Mouse (Mus musculus) lung, postnatal 36 days (tissue): ENCODE measurements at regions not wholly inside any gene's neighbourhood (a gene's known extent, or its start where the extent isn't known, plus 50 kb on each side); places are given as distances from the start of the nearest gene placed in this dataset.

ENCODE experiments used
- DNase-seq: peaks from one replicate; pipeline ENCODE4 v3.0.0; 2022; ENCODE audit warnings: mixed read lengths

DNA sequence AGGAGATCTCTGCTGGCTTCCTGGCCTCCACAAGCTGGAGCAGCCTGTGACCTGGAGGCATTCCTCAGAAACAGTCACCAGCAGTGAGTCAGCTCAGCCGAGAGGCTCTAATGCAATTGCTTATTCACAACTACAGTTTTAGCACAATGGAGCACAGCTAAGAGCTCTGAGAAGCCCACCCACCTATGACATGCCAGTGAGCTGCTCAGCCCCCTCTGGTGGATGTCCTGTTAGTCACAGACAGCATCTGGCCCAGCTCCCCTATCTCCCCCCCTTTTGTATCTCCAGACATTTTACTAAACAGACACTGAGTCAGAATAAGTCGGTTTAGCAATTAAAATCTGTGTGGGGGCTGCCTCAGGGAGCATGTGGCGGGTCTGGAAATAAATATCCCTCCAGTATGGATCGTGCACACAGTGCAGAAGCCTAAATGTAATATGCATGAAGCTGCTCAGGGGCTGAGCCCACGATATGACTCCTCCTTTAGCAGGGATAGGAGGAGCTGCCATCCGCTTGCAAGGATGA, 88.9 kb upstream of the Spred2 start:
- no peak for DNase-seq

DNA sequence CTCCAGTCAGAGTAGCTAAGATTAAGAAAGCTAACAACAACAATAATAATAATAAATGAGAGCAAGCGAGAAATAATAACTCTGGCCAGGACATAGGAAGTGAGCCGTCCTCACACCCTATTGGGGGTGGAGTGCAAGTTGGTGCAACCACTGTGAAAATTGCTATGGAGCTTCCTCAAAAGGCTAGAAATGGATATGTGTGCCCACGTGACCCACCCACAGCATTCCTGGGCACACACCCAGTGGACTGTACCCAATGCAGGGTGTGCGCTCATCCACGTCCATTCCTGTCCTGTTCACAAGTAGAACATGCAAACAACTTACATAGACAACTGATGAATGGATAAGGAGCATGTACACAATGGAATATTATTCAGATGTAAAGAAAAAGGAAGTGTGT, 85.2 kb upstream of the Spred2 start:
- DNase-seq = peak; percentile 37

DNA sequence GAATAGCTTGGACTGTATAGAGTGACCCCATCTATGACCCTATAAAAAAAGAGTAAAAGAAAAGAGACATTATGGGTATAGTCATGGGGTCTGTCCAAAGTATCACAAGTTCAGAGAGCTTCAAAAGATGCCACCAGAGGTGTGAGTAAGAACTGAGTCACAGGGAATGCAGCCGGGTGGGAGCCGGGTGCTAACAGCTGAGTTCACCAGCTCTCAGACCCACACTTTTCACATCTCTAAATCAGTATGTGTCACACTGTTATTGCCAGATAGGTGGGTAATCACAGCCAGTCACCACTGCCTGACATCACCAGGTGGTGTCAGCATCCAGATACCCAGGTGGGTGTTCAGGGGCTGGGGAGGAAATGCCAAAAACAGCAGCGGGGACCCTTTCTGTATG, 81.1 kb upstream of the Spred2 start:
- no peak for DNase-seq

DNA sequence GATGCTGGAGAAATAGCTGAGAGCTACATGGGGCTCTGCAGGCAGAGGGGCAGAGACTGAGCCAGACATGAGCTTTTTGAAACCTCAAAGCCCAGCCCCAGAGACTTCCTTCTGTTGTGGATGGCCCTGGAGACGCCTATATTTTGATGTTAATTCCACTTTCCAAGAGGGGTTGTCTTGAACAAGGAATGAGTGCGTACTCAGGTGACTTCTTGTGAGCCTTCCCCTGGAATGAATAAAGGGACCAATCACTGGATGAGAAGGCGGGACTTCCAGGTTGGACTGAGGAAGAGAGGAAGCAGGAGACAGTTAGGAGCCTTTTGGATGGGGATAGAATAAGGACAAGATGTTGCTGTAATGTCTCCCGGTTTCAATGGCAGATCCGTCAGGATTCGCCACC, 76.3 kb upstream of the Spred2 start:
- no peak for DNase-seq

DNA sequence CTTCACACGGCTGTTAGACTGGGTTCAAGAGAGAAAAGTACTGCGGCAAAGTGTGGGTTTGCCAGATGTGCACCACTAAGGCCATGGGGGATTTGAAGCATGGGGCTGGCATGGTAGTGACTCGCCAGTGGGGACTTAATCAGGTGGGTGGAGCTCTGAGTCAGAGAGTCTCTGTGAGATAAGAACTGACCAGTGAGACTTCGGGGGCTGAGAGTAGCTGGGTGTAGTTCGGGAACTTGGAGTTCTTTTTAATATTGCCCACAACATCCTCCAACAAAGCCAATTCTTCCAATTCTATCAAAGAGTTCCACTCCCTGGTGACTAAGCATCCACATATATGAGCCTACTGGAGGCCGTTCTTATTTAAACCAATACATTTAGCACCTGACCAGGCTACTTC, 75.8 kb upstream of the Spred2 start:
- no peak for DNase-seq

DNA sequence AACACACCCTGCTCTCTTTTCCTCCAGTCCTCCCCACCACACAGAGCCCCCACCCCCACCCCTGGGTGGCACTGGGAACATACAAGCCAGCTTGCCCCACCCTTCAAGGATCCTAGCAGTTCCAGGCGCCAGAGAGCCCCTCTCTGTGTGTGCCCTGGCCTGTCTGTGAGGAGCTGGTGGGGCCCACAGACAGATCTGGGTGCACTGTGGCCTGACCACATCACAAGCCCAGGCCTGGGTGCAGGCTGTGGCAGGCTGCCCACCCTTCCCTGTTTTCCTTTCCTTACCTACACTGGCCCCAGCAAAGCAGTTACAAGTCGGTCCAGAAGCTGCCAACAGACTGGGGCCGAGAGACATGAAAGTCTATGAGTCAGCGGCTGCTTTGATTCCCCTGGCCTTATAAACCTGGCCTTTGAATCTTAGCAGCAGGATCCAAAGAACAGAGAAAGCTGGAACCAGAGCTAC, 74.8 kb upstream of the Spred2 start:
- DNase-seq = no peak

DNA sequence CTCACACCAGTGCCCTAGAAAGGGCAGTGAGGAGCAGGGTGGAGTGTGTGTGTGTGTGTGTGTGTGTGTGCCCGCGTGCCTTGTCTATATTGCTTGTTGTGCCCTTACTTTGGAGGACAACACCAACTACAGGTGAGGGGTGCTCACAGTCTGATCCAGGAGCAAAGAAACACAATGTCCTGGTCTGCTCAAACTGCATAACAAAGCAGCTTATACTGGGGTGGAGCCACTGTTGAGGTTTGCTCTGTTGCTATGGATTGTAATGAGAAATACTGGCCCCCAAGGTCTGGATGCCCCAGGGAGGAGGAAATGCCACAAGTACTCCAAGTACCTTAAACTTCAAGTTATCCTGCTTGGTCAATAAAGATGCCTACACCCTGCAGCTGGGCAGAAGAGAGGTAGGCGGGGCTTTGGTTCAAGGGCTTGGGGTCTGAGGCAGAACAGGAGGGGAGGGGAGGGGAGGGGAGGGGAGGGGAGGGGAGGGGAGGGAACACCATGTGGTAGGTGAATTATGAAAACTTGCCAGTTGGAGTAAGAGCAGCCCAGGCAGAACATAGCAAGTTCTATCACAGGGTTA, 74.2 kb upstream of the Spred2 start:
- peak; percentile 10 for DNase-seq

DNA sequence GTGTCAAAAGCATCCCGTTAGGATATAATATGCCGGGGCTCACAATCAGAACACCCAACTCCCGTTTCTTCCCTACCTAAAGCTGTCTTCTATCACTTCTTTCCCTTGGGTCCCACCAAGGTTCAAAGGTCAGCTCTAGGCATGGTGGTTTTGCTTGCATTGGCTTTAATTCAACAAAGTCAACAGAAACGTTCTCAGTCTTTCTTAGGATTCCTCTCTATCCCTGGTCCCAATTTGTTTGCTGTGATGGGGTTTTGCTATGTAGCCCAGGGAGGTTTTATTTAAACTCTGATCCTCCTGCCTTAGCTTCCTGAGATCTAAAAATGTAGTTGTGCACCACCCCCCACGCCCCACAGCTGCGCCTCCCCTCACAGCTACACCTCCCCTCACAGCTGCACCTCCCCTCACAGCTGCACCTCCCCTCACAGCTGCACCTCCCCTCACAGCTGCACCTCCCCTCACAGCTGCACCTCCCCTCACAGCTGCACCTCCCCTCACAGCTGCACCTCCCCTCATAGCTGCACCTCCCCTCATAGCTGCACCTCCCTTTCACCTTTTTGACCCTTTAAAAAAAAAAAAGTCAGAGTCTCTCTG, 73.1 kb upstream of the Spred2 start:
- DNase-seq = no peak

DNA sequence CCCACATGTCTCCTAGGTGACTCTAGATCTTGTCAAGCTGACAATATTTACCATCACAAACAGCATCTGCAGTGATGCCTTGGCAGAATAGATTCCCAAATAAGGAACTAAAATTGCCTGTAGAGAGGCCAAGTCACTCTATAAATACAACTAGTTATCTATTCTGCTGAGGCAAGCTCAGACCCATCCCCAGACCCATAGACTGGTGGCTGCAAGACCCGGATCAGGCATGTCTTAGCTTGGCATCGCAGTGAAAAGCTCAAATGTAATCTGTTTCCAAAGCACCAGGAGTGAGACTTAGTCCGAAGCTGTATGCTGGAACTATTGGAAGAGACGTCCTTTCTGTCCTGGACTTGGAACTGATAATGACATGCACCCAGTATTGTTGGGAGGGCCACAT, 62.6 kb upstream of the Spred2 start:
- DNase-seq = no peak

DNA sequence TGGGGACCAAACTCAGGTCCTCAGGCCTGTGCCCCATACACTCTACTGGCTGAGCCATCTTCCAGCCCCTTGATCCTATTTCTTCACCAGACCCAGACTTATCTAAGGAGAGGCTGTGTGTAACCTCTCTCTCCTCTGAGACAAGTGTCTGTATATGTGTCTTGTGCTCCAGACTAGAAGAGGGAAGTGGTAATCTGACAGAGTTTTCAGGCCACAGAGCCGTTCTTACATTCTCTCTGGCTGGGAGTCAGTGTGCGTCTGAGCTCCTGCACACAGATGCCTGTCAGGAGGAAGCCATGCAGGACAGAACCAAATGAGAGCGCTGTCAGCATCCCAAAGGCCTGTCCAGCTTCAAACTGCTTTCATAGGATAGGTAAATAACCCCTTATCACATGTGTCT, 60.8 kb upstream of the Spred2 start:
- DNase-seq = no peak

DNA sequence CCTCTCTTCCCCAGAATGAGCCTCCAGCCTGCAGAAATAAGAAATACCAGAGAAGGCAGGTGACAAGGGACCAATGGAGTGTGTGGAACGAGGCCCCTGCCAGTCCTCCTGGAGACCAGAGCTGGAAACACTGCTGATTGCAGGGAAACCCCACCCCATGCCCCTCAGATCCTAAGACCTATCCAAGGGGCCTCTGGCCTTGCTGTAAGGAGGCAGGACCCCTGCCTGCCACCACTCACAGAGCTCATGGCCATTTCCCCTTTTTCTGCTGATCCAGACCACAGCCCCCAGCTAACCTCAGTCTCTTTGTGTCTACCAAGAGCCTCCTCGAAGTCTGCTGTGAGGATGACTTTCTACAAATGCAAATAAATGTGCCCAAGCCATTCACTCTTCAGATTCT, 57.9 kb upstream of the Spred2 start:
- DNase-seq = no peak

DNA sequence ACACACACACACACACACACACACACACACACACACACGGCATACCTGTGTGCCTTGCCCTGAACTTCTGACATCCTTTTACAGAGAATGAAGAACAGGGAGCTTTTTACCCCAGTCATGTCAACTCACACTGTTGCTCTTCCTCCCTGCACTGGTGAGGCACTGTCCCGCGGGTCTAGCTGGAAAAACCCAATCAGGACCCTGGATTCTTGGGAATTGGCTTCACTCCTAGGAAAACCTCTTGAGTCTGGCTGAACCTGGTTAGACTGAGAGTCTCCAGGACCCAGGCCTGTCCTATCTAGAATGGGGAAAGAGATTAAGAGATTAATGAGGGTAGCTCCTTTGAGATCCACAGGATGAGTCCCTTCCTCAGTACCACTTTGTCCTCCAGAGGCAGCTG, 54.5 kb upstream of the Spred2 start:
- no peak for DNase-seq

DNA sequence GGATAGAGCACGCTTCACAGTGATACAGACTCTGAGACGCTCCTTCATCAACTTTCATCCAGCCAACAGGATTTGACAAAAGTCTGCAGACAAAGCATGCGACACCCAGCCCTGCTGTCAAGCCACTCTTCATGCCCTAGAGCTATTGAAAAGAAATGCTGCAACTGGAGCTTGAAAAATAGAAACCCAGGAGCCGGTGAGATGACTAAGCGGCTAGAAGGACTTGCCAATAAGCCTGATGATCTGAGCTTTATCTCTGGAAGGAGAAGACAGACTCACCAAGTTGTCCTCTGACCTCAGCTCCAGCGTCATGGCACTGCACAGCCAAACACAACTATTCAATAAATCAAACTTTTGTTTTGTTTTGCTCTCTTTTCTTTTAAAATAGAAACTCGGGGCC, 54.0 kb upstream of the Spred2 start:
- DNase-seq = no peak

DNA sequence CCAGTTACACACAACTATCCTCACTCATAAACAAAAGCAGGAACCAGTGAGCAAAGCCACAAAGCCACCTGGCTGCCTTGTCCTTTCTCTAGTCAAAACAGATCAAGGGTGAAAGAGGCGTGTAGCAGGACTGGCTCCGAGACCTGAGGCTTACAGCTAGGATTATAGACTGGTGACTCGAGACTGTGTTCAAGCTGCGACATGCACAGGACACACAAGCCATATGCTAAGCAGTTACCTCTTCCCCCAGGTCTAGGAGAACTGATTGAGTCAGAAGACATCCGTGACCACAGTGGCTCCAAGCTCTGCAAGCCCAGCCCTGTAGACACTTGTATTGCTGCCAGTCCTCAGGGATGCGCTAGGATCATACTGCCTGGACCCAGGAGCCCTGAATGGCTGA, 50.4 kb upstream of the Spred2 start:
- no peak for DNase-seq
